8 mouse cellular contexts compared by ENCODE assay signal in genomic region chr7:45459564-45460140, GRCm38 (mm10). TPM values are rescaled to one million over a fixed set of nuclear protein-coding genes. Genes with fewer than 3 reads are reported as not detected.
A peak's percentile ranks its signal among the peaks of the same experiment; 100 is the strongest.
DNase-seq lines count a peak whose midpoint lies in the region; ATAC-seq lines count a peak whose summit lies in the region.
"Not testable (repeated sequence)": the region's sequence is repeated elsewhere in the genome, so short reads cannot be mapped to it uniquely, and the experiment has no call there.

Gene Ftl1, minus strand, starts transcription at chr7:45459884.

- ATAC-seq in CD4-positive, CD25-positive, alpha-beta regulatory T cell, adult 4 months, result peak; percentile 90
- ATAC-seq in heart, embryonic 14.5 days (ENCODE audit: insufficient number of reproducible peaks, insufficient read depth, low FRiP score, low read depth), result peak; percentile 93
- ATAC-seq in liver, embryonic 13.5 days (ENCODE audit: low read depth), result peak; percentile 86
- ATAC-seq in stomach, embryonic 16.5 days (ENCODE audit: insufficient read depth, low FRiP score), result peak; percentile 96

- H3K9me3 ChIP-seq in heart, embryonic 14.5 days (ENCODE audit: control insufficient read depth, low read length); liver, embryonic 13.5 days (replicated peaks); stomach, embryonic 16.5 days (replicated peaks; ENCODE audit: control insufficient read depth, low read length): not testable (repeated sequence)

- peaks cover 63% of the 10 kb centered on the region for H3K36me3 ChIP-seq in heart, embryonic 14.5 days (ENCODE audit: control insufficient read depth, insufficient read depth, low read length)
- H3K36me3 ChIP-seq in liver, embryonic 13.5 days, result peaks cover 64% of the 10 kb centered on the region
- H3K36me3 ChIP-seq in stomach, embryonic 16.5 days (ENCODE audit: control insufficient read depth, insufficient read depth, low read length), result not testable (repeated sequence)

- not testable (repeated sequence) for H3K27me3 ChIP-seq in heart, embryonic 14.5 days (ENCODE audit: control insufficient read depth, insufficient read depth, low read length); liver, embryonic 13.5 days; stomach, embryonic 16.5 days (ENCODE audit: control insufficient read depth, insufficient read depth, low read length)

- peak; percentile 94 for DNase-seq in c-Kit-negative CD71-positive TER-119-positive erythroid progenitor cells, embryonic 14.5 days (ENCODE audit: low read depth, low spot score)
- DNase-seq in fibroblast of lung, adult 2 months (ENCODE audit: low read depth), result peak; percentile 95
- DNase-seq in kidney, postnatal 14 days, result peak; percentile 98
- DNase-seq in liver, embryonic 13.5 days, result peak; percentile 96
- DNase-seq in neural tube, embryonic 10.5 days (ENCODE audit: extremely low spot score, low spot score), result peak; percentile 97

- peak within 1 kb of the TSS; percentile 71 to 85 for H3K4me3 ChIP-seq in heart, embryonic 14.5 days (ENCODE audit: control insufficient read depth in 1 of 2, insufficient read depth in 1 of 2, low read depth in 1 of 2, low read length in 2 of 2)
- peak within 1 kb of the TSS; percentile 78 for H3K4me3 ChIP-seq in liver, embryonic 13.5 days (replicated peaks)
- H3K4me3 ChIP-seq in stomach, embryonic 16.5 days (replicated peaks; ENCODE audit: low read length), result peak within 1 kb of the TSS; percentile 89

- peak within 1 kb of the TSS; percentile 86 to 93 for H3K27ac ChIP-seq in heart, embryonic 14.5 days (replicated peaks in 1 of 2; ENCODE audit: control insufficient read depth in 1 of 2, insufficient read depth in 1 of 2, low read depth in 2 of 2, low read length in 2 of 2)
- peak within 1 kb of the TSS; percentile 98 for H3K27ac ChIP-seq in liver, embryonic 13.5 days
- H3K27ac ChIP-seq in stomach, embryonic 16.5 days (ENCODE audit: low read length), result peak within 1 kb of the TSS; percentile 94

- peaks cover 18 to 32% of the 10 kb centered on the region in 2 experiments for H3K4me1 ChIP-seq in heart, embryonic 14.5 days (ENCODE audit: control insufficient read depth in 2 of 2, insufficient read depth in 2 of 2, low read length in 2 of 2)
- H3K4me1 ChIP-seq in liver, embryonic 13.5 days (replicated peaks), result peaks cover 73% of the 10 kb centered on the region
- peaks cover 34% of the 10 kb centered on the region for H3K4me1 ChIP-seq in stomach, embryonic 16.5 days (ENCODE audit: control insufficient read depth, insufficient read depth, low read length)

- 1% methylated on average over 26 of the region's 37 CpGs for WGBS in heart, embryonic 14.5 days
- under 1% methylated on average over 33 of the region's 37 CpGs for WGBS in liver, embryonic 13.5 days (ENCODE audit: insufficient replicate concordance)
- WGBS in stomach, embryonic 16.5 days, result under 1% methylated on average over 35 of the region's 37 CpGs

- H3K9ac ChIP-seq in heart, embryonic 14.5 days (ENCODE audit: low read length), result peak within 1 kb of the TSS; percentile 93
- peak within 1 kb of the TSS; percentile 95 for H3K9ac ChIP-seq in liver, embryonic 13.5 days
- peak within 1 kb of the TSS; percentile 91 for H3K9ac ChIP-seq in stomach, embryonic 16.5 days (ENCODE audit: low read length)

- peak within 1 kb of the TSS; percentile 90 for H3K4me2 ChIP-seq in heart, embryonic 14.5 days (ENCODE audit: low read length)
- H3K4me2 ChIP-seq in liver, embryonic 13.5 days, result peak within 1 kb of the TSS; percentile 81
- H3K4me2 ChIP-seq in stomach, embryonic 16.5 days (ENCODE audit: low read depth, low read length), result peak within 1 kb of the TSS; percentile 87

RNA-seq across cellular contexts. Expression of gene Ftl1, which starts in this region (rescaled TPM):
- 1,000 to 10,000 TPM; 1,962 to 2,374 TPM for polyA plus RNA-seq in CD4-positive, CD25-positive, alpha-beta regulatory T cell, adult 4 months (2017; shearing (Covaris generic))
- 3,513 and 3,606 TPM in 2 replicates for polyA plus RNA-seq in heart, embryonic 14.5 days (2014; fragmentation: Nextera tagmentation; extraction: Ambion mirVana)
- polyA plus RNA-seq in liver, embryonic 13.5 days (2015; fragmentation: Nextera tagmentation; extraction: Ambion mirVana), result 7,621 and 8,262 TPM in 2 replicates
- polyA plus RNA-seq in stomach, embryonic 16.5 days (2015; fragmentation: Nextera tagmentation; extraction: Ambion mirVana), result 4,462 and 4,467 TPM in 2 replicates

Comparison
In these comparisons a context has a peak if more than half of its experiments do, and no peak if none do; other contexts are left out.
1. Peak in every context shown above with its lines: DNase-seq, ATAC-seq, H3K4me3 ChIP-seq and H3K27ac ChIP-seq.